Mouse (Mus musculus) stomach, embryonic 16.5 days (tissue): ENCODE measurements at regions not wholly inside any gene's neighbourhood (a gene's known extent, or its start where the extent isn't known, plus 50 kb on each side); places are given as distances from the start of the nearest gene placed in this dataset.
A peak's percentile ranks its signal among the peaks of the same experiment; 100 is the strongest.

Experiments
- ATAC-seq: fragments of 200-750 bp; cut with Nextera tagmentation; 2 replicates; pipeline ENCODE4 v1.8.0; 2017; ENCODE audit warnings: moderate number of reproducible peaks, moderate TSS enrichment; ENCODE audit not compliant: insufficient read depth, low FRiP score
- H3K27ac ChIP-seq: fragments of 300-500 bp; sonication (generic); 2 replicates; pipeline ENCODE4 v1.5.1; 2014; ENCODE audit warnings: low read length
- H3K27me3 ChIP-seq: fragments of 300-500 bp; sonication (generic); 2 replicates; pipeline ENCODE4 v1.6.1; 2014; ENCODE audit warnings: low read length, control low read depth, mixed read lengths; ENCODE audit not compliant: control insufficient read depth, insufficient read depth
- H3K36me3 ChIP-seq: fragments of 300-500 bp; sonication (generic); 2 replicates; pipeline ENCODE4 v1.6.1; 2014; ENCODE audit warnings: low read length; ENCODE audit not compliant: control insufficient read depth, insufficient read depth
- H3K4me1 ChIP-seq: fragments of 300-500 bp; sonication (generic); 2 replicates; pipeline ENCODE4 v1.6.1; 2014; ENCODE audit warnings: low read length, control low read depth, mixed read lengths; ENCODE audit not compliant: control insufficient read depth, insufficient read depth
- H3K4me2 ChIP-seq: fragments of 300-500 bp; sonication (generic); 2 replicates; pipeline ENCODE4 v1.6.1; 2014; ENCODE audit warnings: low read depth, low read length, mixed read lengths
- H3K4me3 ChIP-seq: fragments of 300-500 bp; sonication (generic); replicated peaks from 2 replicates; pipeline ENCODE4 v1.5.1; 2014; ENCODE audit warnings: mild to moderate bottlenecking, low read length
- H3K9ac ChIP-seq: fragments of 300-500 bp; sonication (generic); 2 replicates; pipeline ENCODE4 v1.6.1; 2014; ENCODE audit warnings: low read length
- H3K9me3 ChIP-seq: fragments of 300-500 bp; sonication (generic); replicated peaks from 2 replicates; pipeline ENCODE4 v1.6.1; 2016; ENCODE audit warnings: low read length, control low read depth; ENCODE audit not compliant: control insufficient read depth
- WGBS: fragments of 180-500 bp; shearing (Covaris S2); extraction: QIAGEN DNeasy Blood & Tissue Kit; methylation state at CpG from one replicate; pipeline ENCODE4 v1.1.7; 2014; 5-methylcytosine and 5-hydroxymethylcytosine counted together

GRCm38 (mm10) chr13:14898495-14898894 lies 268.5 kb downstream of the AW209491 start:
- no peak overlapping the region for H3K4me3 ChIP-seq
- no peaks in the 10 kb centered on the region for H3K36me3 ChIP-seq
- H3K9ac ChIP-seq = no peak overlapping the region
- no peaks in the 10 kb centered on the region for H3K4me1 ChIP-seq
- no peaks in the 10 kb centered on the region for H3K27me3 ChIP-seq
- 64% methylated on average over 1 of the region's 1 CpGs for WGBS
- H3K9me3 ChIP-seq = no peaks in the 10 kb centered on the region
- H3K27ac ChIP-seq = no peak overlapping the region
- ATAC-seq = no peak
- H3K4me2 ChIP-seq = no peak overlapping the region

DNA sequence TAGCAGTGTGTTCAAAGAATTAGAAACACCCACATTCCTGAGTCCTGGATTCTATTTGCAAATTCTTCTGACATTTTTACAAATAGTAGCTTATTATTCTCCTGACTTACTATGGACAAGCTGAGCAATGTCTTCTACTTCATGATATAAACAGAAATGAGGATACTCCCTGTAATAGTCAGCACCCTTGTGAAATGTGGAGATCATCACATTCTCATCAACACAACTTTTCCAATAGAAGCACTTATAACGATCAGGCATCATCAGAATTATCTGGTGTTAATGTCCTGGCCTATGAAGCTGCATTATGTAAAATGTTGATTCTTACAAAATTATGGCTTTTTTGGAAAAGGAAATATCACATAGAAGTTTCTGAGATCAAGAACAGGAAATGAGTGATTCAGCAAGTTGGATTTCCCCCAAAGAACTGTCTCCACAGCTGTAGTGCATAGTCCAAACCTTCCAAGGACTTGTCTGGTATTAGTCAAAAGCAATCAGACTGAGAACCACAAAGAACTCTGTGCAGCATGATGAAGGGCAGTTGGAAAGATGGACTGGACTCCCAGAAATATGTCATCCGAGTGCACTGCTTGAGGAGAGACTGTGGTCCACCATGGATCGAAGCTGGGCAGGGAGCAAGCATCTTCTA lies 300.3 kb downstream of the AW209491 start:
- Histone ChIP-seq H3K27ac (0 out of 2 replicates have a peak overlapping the region, but pooled peaks have one; percentile 3), H3K4me2 (no peak overlapping the region), H3K27me3 (no peaks in the 10 kb centered on the region), H3K36me3 (no peaks in the 10 kb centered on the region), H3K4me1 (no peaks in the 10 kb centered on the region), H3K9ac (no peak overlapping the region), H3K9me3 (no peaks in the 10 kb centered on the region), H3K4me3 (no peak overlapping the region)
- ATAC-seq = peak; percentile 80
- WGBS = 60% methylated on average over 3 of the region's 3 CpGs

- Histone ChIP-seq H3K4me2 (no peak overlapping the region), H3K9ac (no peak overlapping the region), H3K4me1 (no peaks in the 10 kb centered on the region), H3K27me3 (no peaks in the 10 kb centered on the region), H3K9me3 (no peaks in the 10 kb centered on the region), H3K4me3 (no peak overlapping the region), H3K27ac (no peak overlapping the region), H3K36me3 (no peaks in the 10 kb centered on the region)
- no peak for ATAC-seq
- 45% methylated on average over 1 of the region's 1 CpGs for WGBS
These were observed 336.3 kb downstream of the AW209491 start for GRCm38 (mm10) chr13:14966187-14966726.

DNA sequence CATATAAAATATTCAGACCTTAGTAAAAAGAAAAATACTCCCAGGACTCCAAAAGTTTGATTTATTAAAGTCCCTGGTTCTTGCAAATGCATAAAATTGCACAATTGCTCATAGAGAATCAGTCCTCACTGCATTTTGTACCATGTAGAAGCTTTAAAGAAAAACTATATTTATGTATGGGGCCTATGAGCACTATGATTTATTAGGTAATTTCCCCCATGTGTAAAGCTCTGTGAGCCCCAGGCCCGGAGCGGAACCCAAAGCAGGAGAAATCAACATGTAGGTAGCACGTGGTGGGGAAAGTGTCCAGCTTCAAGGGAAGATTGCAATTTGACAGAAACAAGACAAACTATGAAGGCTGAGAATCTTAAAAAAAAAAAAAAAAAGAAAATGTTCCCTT lies 372.7 kb downstream of the AW209491 start:
- Histone ChIP-seq H3K4me2 (no peak overlapping the region), H3K4me3 (no peak overlapping the region), H3K9ac (no peak overlapping the region), H3K27ac (no peak overlapping the region), H3K4me1 (no peaks in the 10 kb centered on the region), H3K36me3 (no peaks in the 10 kb centered on the region), H3K27me3 (no peaks in the 10 kb centered on the region), H3K9me3 (no peaks in the 10 kb centered on the region)
- ATAC-seq = no peak
- WGBS = 63% methylated on average over 3 of the region's 3 CpGs

DNA sequence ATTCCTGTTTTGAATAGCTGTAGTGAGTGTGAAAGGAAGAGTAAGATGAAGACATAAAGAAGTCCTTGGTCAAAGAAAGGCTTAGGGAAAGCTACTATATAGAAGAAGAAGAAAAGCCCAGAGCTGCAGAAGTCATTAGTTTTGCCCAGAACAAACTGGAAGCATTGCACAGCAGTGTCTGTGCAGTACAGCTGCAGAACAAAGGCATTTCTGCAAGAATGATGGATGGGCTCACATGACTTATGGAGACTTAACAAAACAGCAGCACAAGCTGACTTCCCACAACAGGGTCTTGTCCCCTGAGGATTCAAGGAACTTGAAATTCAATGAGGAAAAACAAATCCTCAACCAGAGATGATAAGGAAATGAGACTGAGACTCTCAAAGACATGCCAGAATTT lies 381.7 kb downstream of the AW209491 start:
- Histone ChIP-seq H3K4me2 (no peak overlapping the region), H3K27ac (no peak overlapping the region), H3K36me3 (no peaks in the 10 kb centered on the region), H3K4me1 (no peaks in the 10 kb centered on the region), H3K9me3 (no peaks in the 10 kb centered on the region), H3K4me3 (no peak overlapping the region), H3K9ac (no peak overlapping the region), H3K27me3 (no peaks in the 10 kb centered on the region)
- ATAC-seq = no peak

GRCm38 (mm10) chr13:15018811-15019745 lies 389.1 kb downstream of the AW209491 start:
- Histone ChIP-seq H3K9ac (no peak overlapping the region), H3K4me2 (no peak overlapping the region), H3K36me3 (no peaks in the 10 kb centered on the region), H3K27ac (no peak overlapping the region), H3K4me3 (no peak overlapping the region), H3K9me3 (no peaks in the 10 kb centered on the region), H3K27me3 (no peaks in the 10 kb centered on the region), H3K4me1 (no peaks in the 10 kb centered on the region)
- ATAC-seq = no peak
- WGBS = 45% methylated on average over 16 of the region's 16 CpGs

- Histone ChIP-seq H3K9me3 (no peaks in the 10 kb centered on the region), H3K36me3 (no peaks in the 10 kb centered on the region), H3K4me3 (no peak overlapping the region), H3K27me3 (no peaks in the 10 kb centered on the region), H3K4me1 (no peaks in the 10 kb centered on the region), H3K9ac (no peak overlapping the region), H3K27ac (no peak overlapping the region), H3K4me2 (no peak overlapping the region)
- 68% methylated on average over 2 of the region's 2 CpGs for whole genome bisulfite sequencing
- ATAC-seq = no peak
These were observed 396.6 kb downstream of the AW209491 start for GRCm38 (mm10) chr13:15026601-15027000.

DNA sequence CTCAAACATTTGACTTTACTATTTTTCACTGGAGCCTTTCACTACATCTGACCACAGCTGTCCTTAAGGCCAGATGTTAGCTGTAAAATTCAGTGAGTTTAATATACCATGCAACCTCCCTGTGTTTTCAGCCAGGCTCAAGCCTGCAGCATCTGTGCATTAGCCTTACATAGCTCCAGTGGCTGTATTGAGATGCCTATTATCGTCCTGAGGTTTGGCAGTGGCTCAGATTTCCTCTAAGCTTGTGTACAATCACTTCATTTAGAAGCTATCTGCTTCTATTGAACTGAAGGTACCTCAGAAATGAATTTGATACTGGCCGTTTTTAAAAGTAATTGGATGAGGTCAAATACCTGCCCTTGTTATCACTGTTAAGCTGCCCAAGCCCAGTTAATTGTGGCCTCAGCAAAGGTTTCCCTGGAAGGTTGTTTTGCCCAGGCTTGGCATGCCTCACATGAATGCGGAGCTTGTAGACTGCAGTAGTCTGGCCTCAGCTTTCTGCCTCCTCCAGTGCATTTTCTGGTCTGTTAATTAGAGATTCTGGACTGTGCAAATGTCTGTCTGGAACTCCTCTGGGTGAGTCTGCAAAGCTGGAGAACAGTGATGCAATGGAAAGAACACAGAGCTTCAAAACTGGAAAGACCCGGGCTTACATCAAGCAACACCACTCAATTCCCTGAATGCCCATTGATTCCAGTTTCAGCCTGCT lies 410.2 kb upstream of the Gli3 start:
- H3K27me3 ChIP-seq = no peaks in the 10 kb centered on the region
- H3K4me3 ChIP-seq = no peak overlapping the region
- H3K4me2 ChIP-seq = no peak overlapping the region
- H3K27ac ChIP-seq = peak overlapping the region; percentile 64
- WGBS = 26% methylated on average over 4 of the region's 4 CpGs
- ATAC-seq = peak; percentile 80
- H3K9me3 ChIP-seq = no peaks in the 10 kb centered on the region
- H3K36me3 ChIP-seq = no peaks in the 10 kb centered on the region
- H3K4me1 ChIP-seq = no peaks in the 10 kb centered on the region
- no peak overlapping the region for H3K9ac ChIP-seq

DNA sequence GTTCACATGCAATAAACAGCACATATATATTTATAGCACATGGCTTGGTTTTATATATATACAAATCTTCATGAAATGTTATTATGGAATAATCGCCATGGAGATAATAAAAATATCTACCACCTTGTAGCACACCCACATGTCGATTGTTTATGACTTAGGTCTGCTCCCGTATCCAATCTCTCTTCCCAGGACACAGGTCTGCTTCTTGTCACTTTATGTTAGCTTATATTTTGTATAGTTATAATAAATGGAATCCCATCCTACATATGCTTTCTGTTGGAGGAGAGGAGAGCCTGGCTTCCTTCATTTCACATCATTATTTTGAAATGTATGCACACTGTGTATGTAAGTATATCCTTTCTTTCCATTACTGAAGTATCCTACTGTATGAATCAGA lies 408.3 kb upstream of the Gli3 start:
- H3K36me3 ChIP-seq = no peaks in the 10 kb centered on the region
- peak; percentile 56; the same call in 1 of the 2 replicates for ATAC-seq
- no peaks in the 10 kb centered on the region for H3K27me3 ChIP-seq
- no peak overlapping the region for H3K27ac ChIP-seq
- no peaks in the 10 kb centered on the region for H3K4me1 ChIP-seq
- no peaks in the 10 kb centered on the region for H3K9me3 ChIP-seq
- H3K4me2 ChIP-seq = no peak overlapping the region
- H3K4me3 ChIP-seq = no peak overlapping the region
- no peak overlapping the region for H3K9ac ChIP-seq
- WGBS = 57% methylated on average over 3 of the region's 3 CpGs
